Mouse (Mus musculus): ENCODE data around the gene Arl6. TPM values are rescaled to one million over a fixed set of nuclear protein-coding genes. Genes with fewer than 3 reads are reported as not detected.

Arl6 gene
- polyA plus RNA-seq, 1 experiment from 2014 or later = 59.4 TPM

DNA sequence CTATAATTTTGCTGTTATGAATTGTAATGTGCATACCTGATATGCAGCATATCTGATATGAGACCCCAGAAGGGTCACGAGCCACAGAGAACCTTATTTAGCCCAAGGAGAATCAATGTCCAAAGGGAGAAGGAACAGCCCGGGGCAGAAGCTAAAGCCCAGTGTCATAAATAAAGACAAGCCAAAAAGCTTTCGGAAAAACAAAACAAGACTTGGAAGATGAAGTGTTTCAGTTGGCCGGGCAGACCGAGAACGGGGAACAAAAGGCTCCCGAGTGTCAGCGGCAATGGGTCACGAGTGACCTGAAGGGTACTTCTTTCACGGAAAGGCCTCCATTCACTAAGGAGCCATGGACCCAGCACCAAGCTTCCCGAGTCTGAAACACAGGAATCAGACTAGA lies 65.2 kb downstream of the Arl6 start:
- Histone ChIP-seq H3K27me3 (replicated peaks; ENCODE audit: control insufficient read depth, insufficient read depth, low read length) (no peaks in the 10 kb centered on the region), H3K36me3 (ENCODE audit: control insufficient read depth, insufficient read depth, low read length) (no peaks in the 10 kb centered on the region), H3K9ac (ENCODE audit: low read length) (no peak overlapping the region), H3K4me2 (ENCODE audit: low read length) (no peak overlapping the region), H3K4me3 (ENCODE audit: low read depth, low read length) (no peak overlapping the region), H3K4me1 (ENCODE audit: control insufficient read depth, insufficient read depth, low read length) (no peaks in the 10 kb centered on the region), H3K27ac (ENCODE audit: low read depth, low read length) (no peak overlapping the region), H3K9me3 (replicated peaks; ENCODE audit: control insufficient read depth, low read length) (no peaks in the 10 kb centered on the region)
- no peak for DNase-seq (ENCODE audit: low spot score)
- no peak for ATAC-seq
- WGBS = 82% methylated on average over 11 of the region's 11 CpGs

DNA sequence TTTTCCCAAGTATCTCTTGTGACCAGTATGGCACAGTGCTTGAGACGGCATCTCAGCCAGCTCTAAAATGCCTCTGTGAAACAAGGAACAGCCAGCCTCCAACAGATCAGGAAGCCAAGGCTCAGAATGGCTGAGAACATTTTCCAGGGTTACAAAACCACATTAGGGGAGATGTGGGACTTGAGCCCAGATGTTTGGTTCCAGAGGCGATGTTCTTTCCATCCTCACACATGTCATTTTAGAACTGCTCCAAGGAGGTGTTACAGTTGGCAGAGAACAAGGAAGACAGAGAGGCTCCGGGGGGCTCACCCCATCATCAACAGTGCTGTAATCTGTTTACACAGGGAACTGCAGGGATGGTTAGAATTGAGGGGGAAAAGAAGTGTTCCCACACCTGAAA lies 66.5 kb downstream of the Arl6 start:
- Histone ChIP-seq H3K9me3 (replicated peaks; ENCODE audit: control insufficient read depth, low read length) (no peaks in the 10 kb centered on the region), H3K36me3 (ENCODE audit: control insufficient read depth, insufficient read depth, low read length) (no peaks in the 10 kb centered on the region), H3K27ac (ENCODE audit: low read depth, low read length) (no peak overlapping the region), H3K9ac (ENCODE audit: low read length) (no peak overlapping the region), H3K4me1 (ENCODE audit: control insufficient read depth, insufficient read depth, low read length) (no peaks in the 10 kb centered on the region; the same call in 1 of the 2 replicates), H3K27me3 (replicated peaks; ENCODE audit: control insufficient read depth, insufficient read depth, low read length) (no peaks in the 10 kb centered on the region), H3K4me2 (ENCODE audit: low read length) (no peak overlapping the region), H3K4me3 (ENCODE audit: low read depth, low read length) (no peak overlapping the region)
- WGBS = 91% methylated on average over 3 of the region's 3 CpGs
- ATAC-seq (no peak), DNase-seq (ENCODE audit: low spot score) (no peak)

DNA sequence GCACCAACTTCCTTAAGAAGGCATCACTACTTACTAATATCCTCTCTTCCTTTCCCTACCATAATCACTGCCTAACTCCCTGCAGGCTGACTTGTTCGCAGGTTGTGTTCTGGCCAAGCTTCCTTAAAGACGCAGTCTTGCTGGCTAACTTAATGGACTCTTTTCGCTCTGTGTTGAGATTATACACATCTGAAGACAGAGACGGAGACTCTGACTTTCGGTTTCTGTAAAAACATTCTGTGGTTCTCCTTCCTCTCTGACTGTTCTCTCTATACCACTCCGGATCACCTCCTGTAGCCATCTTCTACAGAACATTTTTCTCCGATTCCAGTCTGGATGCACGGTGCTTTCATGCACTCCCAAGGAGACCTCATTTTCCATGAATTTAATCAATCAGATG lies 68.4 kb downstream of the Arl6 start:
- H3K4me2 ChIP-seq (ENCODE audit: low read length) = no peak overlapping the region
- ATAC-seq = no peak
- DNase-seq (ENCODE audit: low spot score) = no peak
- H3K4me3 ChIP-seq (ENCODE audit: low read depth, low read length) = no peak overlapping the region
- H3K36me3 ChIP-seq (ENCODE audit: control insufficient read depth, insufficient read depth, low read length) = no peaks in the 10 kb centered on the region
- H3K27ac ChIP-seq (ENCODE audit: low read depth, low read length) = no peak overlapping the region
- no peaks in the 10 kb centered on the region for H3K27me3 ChIP-seq (replicated peaks; ENCODE audit: control insufficient read depth, insufficient read depth, low read length)
- H3K9me3 ChIP-seq (replicated peaks; ENCODE audit: control insufficient read depth, low read length) = no peaks in the 10 kb centered on the region
- 93% methylated on average over 8 of the region's 8 CpGs for WGBS
- peaks cover 2% of the 10 kb centered on the region; the same call in 1 of the 2 replicates for H3K4me1 ChIP-seq (ENCODE audit: control insufficient read depth, insufficient read depth, low read length)
- no peak overlapping the region for H3K9ac ChIP-seq (ENCODE audit: low read length)

DNA sequence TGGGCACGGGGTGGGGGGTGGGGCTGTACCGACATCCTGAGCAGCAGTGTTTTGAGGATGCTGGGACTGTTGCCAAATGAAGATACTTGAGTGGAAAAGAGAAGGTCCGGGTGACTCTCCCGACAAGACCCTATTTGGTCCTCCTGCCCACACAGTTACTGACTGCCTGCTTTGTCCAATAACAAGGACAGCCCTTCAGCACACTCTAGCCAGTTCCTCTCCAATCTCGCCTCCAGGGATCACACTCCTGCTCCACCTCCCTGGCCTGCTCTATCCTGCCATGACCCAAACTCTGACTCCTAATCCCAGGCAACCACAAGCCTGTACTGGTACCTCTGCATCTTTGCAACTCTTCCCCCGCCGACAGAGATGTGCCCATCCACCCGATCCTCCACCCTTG lies 69.4 kb downstream of the Arl6 start:
- peaks cover 2% of the 10 kb centered on the region; the same call in 1 of the 2 replicates for H3K4me1 ChIP-seq (ENCODE audit: control insufficient read depth, insufficient read depth, low read length)
- DNase-seq (ENCODE audit: low spot score) (no peak), ATAC-seq (no peak)
- H3K4me3 ChIP-seq (ENCODE audit: low read depth, low read length) = no peak overlapping the region
- no peak overlapping the region for H3K9ac ChIP-seq (ENCODE audit: low read length)
- H3K9me3 ChIP-seq (replicated peaks; ENCODE audit: control insufficient read depth, low read length) = no peaks in the 10 kb centered on the region
- no peaks in the 10 kb centered on the region for H3K36me3 ChIP-seq (ENCODE audit: control insufficient read depth, insufficient read depth, low read length)
- no peaks in the 10 kb centered on the region for H3K27me3 ChIP-seq (replicated peaks; ENCODE audit: control insufficient read depth, insufficient read depth, low read length)
- H3K27ac ChIP-seq (ENCODE audit: low read depth, low read length) = no peak overlapping the region
- 80% methylated on average over 8 of the region's 8 CpGs for WGBS
- no peak overlapping the region for H3K4me2 ChIP-seq (ENCODE audit: low read length)

DNA sequence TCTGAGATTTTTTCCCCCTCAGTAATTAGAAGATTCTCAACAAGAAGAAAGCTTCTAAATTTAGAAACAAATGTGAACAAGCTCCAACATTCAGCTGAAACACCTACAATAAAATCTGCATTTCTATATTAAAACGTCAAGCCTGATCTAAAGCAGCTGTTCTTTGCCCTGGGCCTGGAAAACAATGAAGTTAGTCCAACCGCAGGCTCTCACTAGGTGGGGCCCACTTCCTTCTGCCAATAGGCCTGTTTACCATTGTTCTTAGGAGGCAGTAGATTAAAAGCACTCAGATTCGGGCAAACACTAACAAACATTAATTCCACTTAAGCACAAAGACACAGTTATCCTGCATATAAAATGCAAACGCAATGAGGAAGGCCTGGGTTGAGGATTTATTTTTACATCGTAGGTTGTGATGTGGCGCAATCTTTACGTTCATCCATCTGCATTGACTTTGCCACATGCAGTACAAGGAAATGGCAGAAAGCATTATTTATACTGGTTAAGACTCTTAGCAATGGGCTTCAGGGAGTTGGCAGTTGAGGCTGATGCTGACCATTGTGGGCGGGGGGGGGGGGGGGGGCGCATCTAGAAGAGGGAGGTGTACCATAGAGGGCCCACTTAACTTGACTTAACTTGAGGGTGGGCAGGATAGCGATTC lies 71.3 kb downstream of the Arl6 start:
- Histone ChIP-seq H3K4me2 (ENCODE audit: low read length) (no peak overlapping the region), H3K9ac (ENCODE audit: low read length) (no peak overlapping the region), H3K27me3 (replicated peaks; ENCODE audit: control insufficient read depth, insufficient read depth, low read length) (no peaks in the 10 kb centered on the region), H3K9me3 (replicated peaks; ENCODE audit: control insufficient read depth, low read length) (no peaks in the 10 kb centered on the region), H3K36me3 (ENCODE audit: control insufficient read depth, insufficient read depth, low read length) (no peaks in the 10 kb centered on the region), H3K27ac (ENCODE audit: low read depth, low read length) (no peak overlapping the region), H3K4me3 (ENCODE audit: low read depth, low read length) (no peak overlapping the region), H3K4me1 (ENCODE audit: control insufficient read depth, insufficient read depth, low read length) (peaks cover 2% of the 10 kb centered on the region; the same call in 1 of the 2 replicates)
- DNase-seq (ENCODE audit: low spot score) (no peak), ATAC-seq (no peak)
- WGBS = 64% methylated on average over 10 of the region's 10 CpGs

DNA sequence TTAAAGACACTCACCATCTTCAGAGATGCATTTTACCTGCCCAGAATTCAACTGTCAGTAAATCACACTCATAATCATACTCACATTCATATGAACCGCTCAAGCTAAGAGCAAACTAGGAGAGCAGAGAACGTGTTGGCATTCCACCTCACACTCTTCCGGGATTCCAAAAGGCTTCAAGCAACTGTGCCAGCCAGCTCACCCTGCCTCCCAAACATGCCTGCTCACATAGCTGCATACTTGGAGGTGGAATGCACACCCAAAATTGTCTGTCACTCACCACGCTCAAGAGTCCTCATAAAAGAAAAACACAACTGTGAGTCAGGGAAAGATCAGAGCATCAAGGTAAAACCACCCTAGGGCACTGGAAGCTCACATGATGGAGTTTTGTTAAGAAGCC lies 72.8 kb downstream of the Arl6 start:
- Histone ChIP-seq H3K4me3 (ENCODE audit: low read depth, low read length) (no peak overlapping the region), H3K9ac (ENCODE audit: low read length) (no peak overlapping the region), H3K4me2 (ENCODE audit: low read length) (no peak overlapping the region), H3K9me3 (replicated peaks; ENCODE audit: control insufficient read depth, low read length) (no peaks in the 10 kb centered on the region), H3K27me3 (replicated peaks; ENCODE audit: control insufficient read depth, insufficient read depth, low read length) (no peaks in the 10 kb centered on the region), H3K4me1 (ENCODE audit: control insufficient read depth, insufficient read depth, low read length) (peaks cover 2% of the 10 kb centered on the region; the same call in 1 of the 2 replicates), H3K36me3 (ENCODE audit: control insufficient read depth, insufficient read depth, low read length) (no peaks in the 10 kb centered on the region), H3K27ac (ENCODE audit: low read depth, low read length) (no peak overlapping the region)
- ATAC-seq (no peak), DNase-seq (ENCODE audit: low spot score) (no peak)
- 87% methylated on average over 4 of the region's 4 CpGs for WGBS

DNA sequence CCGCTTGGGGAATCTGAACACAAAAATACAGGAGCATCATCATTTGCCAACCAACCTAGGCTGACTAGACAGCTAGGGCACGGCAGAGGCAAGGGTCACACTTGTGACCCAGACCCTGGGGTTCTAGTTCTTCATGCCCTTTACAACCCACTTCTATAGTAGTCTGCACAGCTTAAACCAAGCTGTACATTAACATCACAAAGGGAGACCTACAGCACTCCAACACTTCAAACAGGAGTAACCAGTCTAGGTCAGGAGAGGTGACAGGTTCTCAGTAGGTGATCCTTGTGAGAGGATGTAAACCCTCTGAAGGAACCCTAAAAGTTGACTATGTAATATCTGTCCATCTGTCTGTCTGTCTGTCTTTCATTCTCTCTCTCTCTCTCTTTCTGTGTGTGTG lies 73.6 kb downstream of the Arl6 start:
- H3K4me1 ChIP-seq (ENCODE audit: control insufficient read depth, insufficient read depth, low read length) = peaks cover 2% of the 10 kb centered on the region; the same call in 1 of the 2 replicates
- no peak overlapping the region for H3K27ac ChIP-seq (ENCODE audit: low read depth, low read length)
- H3K4me3 ChIP-seq (ENCODE audit: low read depth, low read length) = no peak overlapping the region
- no peak for DNase-seq (ENCODE audit: low spot score)
- H3K9me3 ChIP-seq (replicated peaks; ENCODE audit: control insufficient read depth, low read length) = no peaks in the 10 kb centered on the region
- H3K27me3 ChIP-seq (replicated peaks; ENCODE audit: control insufficient read depth, insufficient read depth, low read length) = no peaks in the 10 kb centered on the region
- WGBS = 90% methylated on average over 2 of the region's 2 CpGs
- ATAC-seq = no peak
- H3K36me3 ChIP-seq (ENCODE audit: control insufficient read depth, insufficient read depth, low read length) = no peaks in the 10 kb centered on the region
- H3K4me2 ChIP-seq (ENCODE audit: low read length) = no peak overlapping the region
- no peak overlapping the region for H3K9ac ChIP-seq (ENCODE audit: low read length)

DNA sequence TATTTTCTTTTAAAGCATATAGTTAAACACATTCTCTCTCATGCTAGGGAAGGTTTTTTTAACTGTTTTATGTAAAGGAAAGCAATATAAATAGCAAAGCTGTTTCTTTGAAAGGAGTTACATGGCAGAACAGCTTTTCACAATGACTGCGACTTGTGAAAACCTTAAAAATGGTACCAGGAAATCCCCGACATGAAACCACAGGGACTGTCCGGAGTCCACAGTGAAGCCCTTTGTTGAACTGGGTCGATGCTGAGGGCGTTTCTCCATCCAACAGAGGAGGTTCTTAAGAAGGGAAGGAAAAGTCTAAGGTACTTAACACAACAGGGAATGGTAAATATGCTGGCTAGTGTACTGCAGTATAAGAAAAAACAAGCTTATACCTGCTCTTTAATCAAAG lies 75.2 kb downstream of the Arl6 start:
- Histone ChIP-seq H3K9ac (ENCODE audit: low read length) (no peak overlapping the region), H3K36me3 (ENCODE audit: control insufficient read depth, insufficient read depth, low read length) (no peaks in the 10 kb centered on the region), H3K4me1 (ENCODE audit: control insufficient read depth, insufficient read depth, low read length) (peaks cover 2% of the 10 kb centered on the region; the same call in 1 of the 2 replicates), H3K9me3 (replicated peaks; ENCODE audit: control insufficient read depth, low read length) (no peaks in the 10 kb centered on the region), H3K27ac (ENCODE audit: low read depth, low read length) (no peak overlapping the region), H3K4me2 (ENCODE audit: low read length) (no peak overlapping the region), H3K4me3 (ENCODE audit: low read depth, low read length) (no peak overlapping the region), H3K27me3 (replicated peaks; ENCODE audit: control insufficient read depth, insufficient read depth, low read length) (no peaks in the 10 kb centered on the region)
- no peak for DNase-seq (ENCODE audit: low spot score)
- WGBS = 75% methylated on average over 5 of the region's 5 CpGs
- ATAC-seq = no peak

All from forebrain, embryonic 14.5 days (tissue).